Mouse (Mus musculus) testis, adult 2 months (tissue): Measurements from ENCODE around the gene Nrn1l.

ENCODE experiments used
- CTCF ChIP-seq: fragments of 200-500 bp; IDR thresholded peaks from 2 replicates; pipeline ENCODE4 v1.5.1; 2012; ENCODE audit warnings: low read depth, mild to moderate bottlenecking, inconsistent platforms, low read length, moderate library complexity; ENCODE audit not compliant: control insufficient read depth, insufficient read depth, insufficient replicate concordance
- POLR2A ChIP-seq: fragments of 200-500 bp; IDR thresholded peaks from 2 replicates; pipeline ENCODE4 v1.6.1; 2012; ENCODE audit warnings: low read depth, mild to moderate bottlenecking, inconsistent platforms, low read length, moderate library complexity; ENCODE audit not compliant: control insufficient read depth

DNA sequence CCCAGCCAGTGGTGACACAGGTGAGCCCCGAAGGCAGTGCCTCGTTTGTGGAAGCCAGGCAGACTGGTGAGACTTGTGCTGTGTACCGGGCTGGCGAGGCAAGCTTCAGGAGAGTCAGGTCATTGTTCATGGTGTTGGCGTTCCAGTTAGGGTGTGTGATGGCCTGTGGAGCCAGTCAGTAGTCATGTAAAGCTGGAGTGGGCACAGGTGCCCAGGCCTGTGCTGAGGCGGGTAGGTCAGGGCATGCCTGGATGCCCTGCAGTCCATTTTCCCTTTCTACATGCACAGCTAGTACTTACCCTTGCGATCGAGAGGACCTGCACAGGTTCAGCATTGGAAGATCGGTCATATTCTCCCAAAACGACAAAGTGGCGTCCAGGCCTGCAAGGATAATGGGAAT, 39.2 kb downstream of the Nrn1l start:
- TF ChIP-seq POLR2A (no peak), CTCF (no peak)
